Mouse (Mus musculus) erythroblast, adult 5-6 weeks (primary cell): ENCODE measurements around the gene Fam19a2. TPM values are rescaled to one million over a fixed set of nuclear protein-coding genes. Genes with fewer than 3 reads are reported as not detected.

Experiments used
- ATAC-seq: replicated peaks from 2 replicates; pipeline ENCODE4 v1.8.0; 2016; ENCODE audit warnings: moderate number of reproducible peaks, mild to moderate bottlenecking, moderate TSS enrichment, inconsistent platforms; ENCODE audit not compliant: poor library complexity, low FRiP score, severe bottlenecking
- total RNA-seq, 2 experiments: library from RNA; stranded (forward) in 1 of 2; stranded (reverse) in 1 of 2; fragments of 150-400 nt in 1 of 2; fragments of 200-764, 138-1000 nt in 1 of 2; gene quantifications; 2 replicates each; pipeline versions ENCODE4 v1.2.3 to v1.2.4; 2015 to 2017; ENCODE audit warnings: low replicate concordance in 2 of 2

Fam19a2 gene
- total RNA-seq (2015; ENCODE audit: low replicate concordance) (not detected in 2 replicates), total RNA-seq (2017; ENCODE audit: low replicate concordance) (not detected in 2 replicates)

DNA sequence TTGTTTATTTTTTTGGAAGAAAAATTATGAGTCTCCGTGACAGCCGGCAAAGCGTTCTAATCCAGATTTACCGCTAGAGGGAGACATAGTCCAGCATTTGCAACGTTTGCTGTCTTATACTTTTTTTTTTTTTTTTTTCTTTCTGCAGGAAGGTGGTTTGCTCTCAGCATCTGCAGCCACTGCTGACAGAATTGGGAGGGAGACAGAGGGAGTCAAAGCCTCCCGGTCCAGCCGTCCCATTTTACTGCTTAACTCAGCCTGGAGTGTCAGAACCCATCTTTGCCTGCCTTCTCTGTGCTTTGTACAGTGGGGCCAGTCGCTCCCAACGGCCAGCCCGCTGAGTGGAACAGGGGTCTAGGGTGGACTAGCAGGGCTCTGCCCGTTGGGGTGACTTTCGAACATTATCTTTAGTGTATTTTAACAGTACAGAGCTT is at the start of gene Fam19a2:
TSS of gene Fam19a2 (plus strand) at position 121 of the 434 bp plus-strand sequence.
- ATAC-seq: 0 out of 2 replicates have a peak, but pooled peaks have one; percentile 64

DNA sequence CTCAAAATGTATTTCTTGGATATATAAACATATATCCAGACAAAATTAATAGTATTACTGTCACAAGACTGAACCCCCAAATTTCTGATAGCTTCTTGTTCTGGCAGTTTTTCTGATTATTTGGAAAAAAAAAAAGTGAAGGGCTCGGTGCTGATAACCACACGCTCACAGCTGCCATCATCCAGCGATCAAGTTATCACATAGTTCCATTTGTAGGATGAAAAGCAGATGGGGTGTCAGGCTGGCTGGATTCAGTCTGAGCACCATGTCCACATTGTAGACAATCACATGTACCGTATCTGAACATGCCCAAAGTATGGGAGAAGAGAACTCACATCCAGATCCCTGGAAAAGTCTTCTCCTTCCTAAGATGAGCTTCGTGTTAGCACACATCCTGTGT is 41.0 kb upstream of the Fam19a2 start:
- peak; percentile 84 for ATAC-seq

- ATAC-seq: no peak
Measured at GRCm38 (mm10) chr10:123229420-123229819, 34.4 kb upstream of the Fam19a2 start.

DNA sequence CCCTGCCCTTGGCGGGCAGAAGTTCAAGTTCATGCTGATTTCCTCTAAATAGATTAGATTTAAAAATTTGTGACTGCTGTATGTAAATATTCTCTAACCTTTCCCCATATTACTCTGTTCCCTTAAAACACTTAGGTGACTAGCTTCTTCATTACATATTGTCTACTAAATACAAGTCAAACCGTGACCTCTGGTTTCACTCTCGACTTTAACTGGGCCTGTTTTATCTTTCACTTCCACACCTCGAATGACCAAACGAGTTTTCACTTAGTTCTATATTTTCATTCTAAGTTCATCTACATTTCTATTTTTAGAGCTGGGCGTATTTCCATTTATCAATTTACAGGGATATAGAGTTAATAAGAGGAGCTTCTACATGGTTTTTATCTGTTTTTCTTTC is 15.7 kb upstream of the Fam19a2 start:
- no peak for ATAC-seq

DNA sequence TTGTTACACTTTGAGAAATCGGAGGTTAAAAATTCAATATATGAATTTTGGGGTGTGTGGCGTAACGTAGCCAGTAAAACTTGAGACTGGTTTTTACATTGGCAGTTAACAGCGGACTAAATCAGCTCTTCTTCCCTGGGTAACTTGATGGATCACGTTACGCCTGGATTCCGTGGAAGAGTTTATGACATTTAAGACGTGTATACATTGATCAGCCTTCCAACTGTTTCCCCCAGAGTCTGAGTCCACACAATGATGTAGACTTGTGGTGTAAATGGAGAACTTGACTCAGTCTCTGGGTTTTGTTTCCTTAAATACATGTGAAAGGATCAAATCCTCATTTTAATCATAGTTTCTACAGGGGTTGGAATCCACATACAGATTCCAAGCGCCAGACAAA is 11.9 kb upstream of the Fam19a2 start:
- ATAC-seq: no peak

DNA sequence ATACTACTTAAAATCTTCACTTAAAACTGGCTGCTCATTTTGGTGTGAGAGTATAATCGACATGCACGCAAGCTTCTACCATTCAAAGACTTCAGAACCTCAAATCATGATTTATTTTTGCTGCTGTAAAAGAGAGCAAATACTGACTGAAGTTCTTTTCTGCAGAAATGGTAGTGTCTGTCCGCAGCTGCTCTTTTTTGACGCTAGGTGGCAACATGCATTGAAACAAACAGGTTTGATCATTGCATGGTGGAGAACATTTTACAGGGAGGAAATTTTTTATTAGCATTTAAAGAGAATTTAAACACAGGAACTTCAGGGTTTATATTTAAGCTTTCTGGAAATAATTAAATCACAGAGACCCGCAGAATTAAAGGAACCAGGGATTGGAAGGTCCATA is 9.5 kb upstream of the Fam19a2 start:
- 0 out of 2 replicates have a peak, but pooled peaks have one; percentile 71 for ATAC-seq

- ATAC-seq: 0 out of 2 replicates have a peak, but pooled peaks have one; percentile 68
Measured at GRCm38 (mm10) chr10:123255674-123256348, 8.0 kb upstream of the Fam19a2 start.

- ATAC-seq: no peak
Measured at GRCm38 (mm10) chr10:123264461-123265191, 830 bp downstream of the Fam19a2 start.

DNA sequence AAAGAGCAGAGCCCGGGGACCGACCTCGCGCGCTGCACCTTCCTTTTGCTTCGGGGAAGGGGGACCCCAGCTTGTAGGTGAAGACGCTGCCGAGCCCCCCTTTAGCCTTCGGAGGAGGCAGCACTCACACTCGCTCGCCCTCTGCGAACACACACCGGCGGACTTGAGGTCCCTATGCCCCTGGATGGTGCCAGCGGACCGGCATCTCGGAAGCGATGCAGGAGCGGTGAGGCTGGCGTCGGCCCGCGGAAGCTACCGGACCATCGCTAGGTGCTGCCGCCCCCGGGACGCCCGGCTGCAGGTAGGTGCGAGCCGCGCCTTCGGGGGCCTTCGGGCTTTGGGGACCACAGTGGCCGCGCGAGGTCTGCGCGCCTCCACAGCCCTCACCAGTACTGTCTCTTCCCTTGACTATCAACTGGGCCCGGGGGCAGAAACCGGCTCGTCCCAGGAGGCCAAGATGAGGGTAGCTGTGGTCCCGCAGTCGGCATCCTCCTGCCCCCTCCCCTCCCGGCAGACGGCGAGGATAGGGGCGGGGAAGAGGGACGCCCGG is 1.5 kb downstream of the Fam19a2 start:
- ATAC-seq: no peak

- ATAC-seq: no peak
Measured at GRCm38 (mm10) chr10:123268568-123268967, 4.8 kb downstream of the Fam19a2 start.

DNA sequence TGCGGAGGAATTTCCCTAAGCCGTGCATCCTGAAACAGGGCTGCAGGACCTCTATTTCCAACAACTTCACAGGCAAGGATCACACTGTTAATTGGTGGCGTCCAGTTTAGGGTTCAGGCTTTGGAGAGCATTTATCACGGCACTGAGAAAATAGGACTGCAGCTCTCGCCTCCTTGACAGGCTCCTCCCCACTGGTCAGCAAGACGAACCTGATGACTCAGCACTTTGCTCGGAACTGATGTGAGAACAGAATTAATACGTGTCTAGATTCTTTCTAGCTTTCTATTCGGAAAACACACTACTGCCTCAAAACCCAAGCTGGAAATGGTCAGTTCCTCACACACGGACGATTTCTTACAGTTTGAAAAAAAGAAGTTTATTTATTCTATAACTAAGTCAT is 10.8 kb downstream of the Fam19a2 start:
- ATAC-seq: no peak

GRCm38 (mm10) chr10:123307300-123307699 is 43.5 kb downstream of the Fam19a2 start:
- ATAC-seq: no peak

GRCm38 (mm10) chr10:123326271-123326670 is 62.5 kb downstream of the Fam19a2 start:
- ATAC-seq: no peak

DNA sequence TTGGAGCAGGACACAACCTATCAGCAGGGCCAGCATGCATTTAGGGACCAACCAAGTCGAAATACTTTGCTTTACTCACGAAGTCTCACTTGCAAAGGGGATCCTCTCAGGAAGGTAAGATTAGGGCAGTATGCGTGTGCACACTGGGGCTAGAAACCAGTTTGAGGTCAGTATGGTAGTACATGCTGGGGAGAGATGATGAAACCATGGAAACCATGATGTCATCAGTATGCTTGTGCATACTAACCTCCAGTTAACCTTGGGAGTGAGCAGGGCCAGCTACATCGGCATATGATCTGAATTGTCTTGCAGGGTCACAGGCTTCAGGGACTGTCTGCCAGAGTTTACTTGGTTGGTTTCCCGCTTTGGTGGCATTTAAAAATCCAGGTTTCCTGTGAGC is 77.5 kb downstream of the Fam19a2 start:
- ATAC-seq: no peak

DNA sequence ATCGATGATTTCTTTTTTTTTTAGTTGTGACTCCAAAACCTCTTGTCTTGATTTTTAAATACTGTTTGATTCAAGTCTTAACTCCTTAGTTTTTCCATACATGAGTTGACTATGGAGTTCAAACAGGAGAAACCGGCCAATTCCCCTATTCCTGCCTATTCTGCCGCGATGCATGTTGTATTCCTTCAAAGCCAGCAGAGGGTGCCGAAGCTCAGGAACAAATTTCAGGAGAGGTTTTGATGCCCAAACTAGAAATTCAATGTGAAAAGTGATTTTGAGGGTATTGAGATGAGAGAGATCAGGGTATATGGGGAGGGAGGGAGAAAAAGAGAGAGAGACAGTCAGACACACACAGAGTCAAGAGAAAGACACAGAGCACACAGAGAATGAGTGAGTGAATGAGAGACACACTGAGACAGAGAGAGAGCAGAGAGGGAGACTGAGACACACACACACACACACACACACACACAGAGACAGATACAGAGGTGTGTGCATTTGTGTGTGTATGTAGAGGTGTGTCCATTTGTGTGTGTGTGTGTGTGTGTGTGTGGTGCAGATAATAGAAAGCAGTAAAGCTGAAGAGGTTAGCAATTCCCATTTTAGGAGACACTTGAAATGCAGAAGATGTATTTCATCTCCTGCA is 78.9 kb downstream of the Fam19a2 start:
- no peak for ATAC-seq

- ATAC-seq: no peak
Measured at GRCm38 (mm10) chr10:123346301-123346700, 82.5 kb downstream of the Fam19a2 start.

DNA sequence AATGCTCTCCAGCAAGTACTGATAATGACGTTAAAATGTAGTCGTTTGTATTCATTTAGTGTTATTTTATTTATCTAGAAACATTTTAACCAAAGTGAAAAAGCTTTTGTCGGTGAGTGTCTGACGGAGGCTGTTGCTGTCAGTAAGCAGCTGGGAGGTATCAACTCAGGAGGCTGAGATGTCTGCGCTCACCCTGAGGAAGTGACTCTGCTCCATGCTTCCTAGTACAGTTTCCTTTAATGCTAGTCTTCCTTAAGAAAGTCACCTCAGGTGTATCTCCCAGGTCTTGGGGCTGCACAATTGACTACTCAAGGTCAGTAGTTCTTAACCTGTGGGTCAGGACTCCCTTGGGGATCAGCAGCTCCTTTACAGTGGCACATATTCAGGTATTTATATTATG is 89.9 kb downstream of the Fam19a2 start:
- no peak for ATAC-seq

- no peak for ATAC-seq
Measured at GRCm38 (mm10) chr10:123357010-123357409, 93.2 kb downstream of the Fam19a2 start.

- no peak for ATAC-seq
Measured at GRCm38 (mm10) chr10:123360492-123360891, 96.7 kb downstream of the Fam19a2 start.

GRCm38 (mm10) chr10:123364628-123365027 is 100.8 kb downstream of the Fam19a2 start:
- no peak for ATAC-seq
